In the genomic region with DNA sequence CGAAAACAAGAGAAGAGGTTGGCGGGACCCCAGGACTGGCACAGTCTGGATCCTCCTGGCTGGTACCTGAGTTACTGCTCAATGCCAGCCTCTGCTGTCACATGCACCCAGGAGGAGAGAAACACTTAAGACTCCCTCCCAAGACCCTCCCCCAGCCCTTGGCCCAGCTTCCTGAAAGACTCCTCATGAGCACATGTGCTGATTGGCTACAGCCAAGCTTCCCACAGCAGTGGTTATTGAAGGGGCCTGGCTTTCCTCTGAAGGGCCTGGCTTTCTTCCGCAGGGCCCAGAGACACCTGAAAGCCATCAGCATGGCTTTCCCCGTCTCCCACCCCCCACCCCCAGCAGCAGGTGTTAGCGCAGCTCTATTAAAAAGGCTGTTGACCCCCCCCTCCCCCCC, we compare ENCODE assay signal across 9 mouse cellular contexts. TPM values are rescaled to one million over a fixed set of nuclear protein-coding genes. Genes with fewer than 3 reads are reported as not detected.
DNase-seq lines count a peak whose midpoint lies in the region; ATAC-seq and TF ChIP-seq lines count a peak whose summit lies in the region.
"Had no signal": no experiment of that assay in that cellular context is flagged by ENCODE, and none has a peak within 500 bp of the region (broad histone marks: within the 10 kb centered on the region; RNA-seq: fewer than 3 reads in every experiment).

Gene Tbc1d14 (minus strand): TSS at position 101 of the 400 bp plus-strand sequence.

- no peak within 1 kb of the TSS for H3K4me3 ChIP-seq in lung, postnatal 0 days (ENCODE audit: low read depth, low read length)
- no peak within 1 kb of the TSS for H3K4me3 ChIP-seq in heart, embryonic 12.5 days
- no peak within 1 kb of the TSS for H3K4me3 ChIP-seq in stomach, postnatal 0 days (ENCODE audit: low read depth, low read length)
- H3K4me3 ChIP-seq: erythroblast, embryonic 14.5 days had no signal

- no peak within 1 kb of the TSS for H3K9ac ChIP-seq in lung, postnatal 0 days (replicated peaks; ENCODE audit: low read depth)
- H3K9ac ChIP-seq in heart, embryonic 12.5 days = no peak within 1 kb of the TSS
- H3K9ac ChIP-seq in stomach, postnatal 0 days (ENCODE audit: low read length) = no peak within 1 kb of the TSS

- DNase-seq in lung, postnatal 0 days (ENCODE audit: low spot score) = no peak
- DNase-seq in lung, postnatal 10 days = no peak
- no peak for DNase-seq in left cerebral cortex, postnatal 14 days (ENCODE audit: low spot score in 2 of 2)
- no peak for DNase-seq in stomach, postnatal 0 days (ENCODE audit: low spot score)
- no peak for DNase-seq in thymus, postnatal 36 days
- no peak for DNase-seq in cerebellum, adult 18-20 months

- no peaks in the 10 kb centered on the region for H3K4me1 ChIP-seq in lung, postnatal 0 days (ENCODE audit: insufficient read depth, low read depth, low read length)
- no peaks in the 10 kb centered on the region for H3K4me1 ChIP-seq in heart, embryonic 12.5 days (replicated peaks)
- H3K4me1 ChIP-seq in stomach, postnatal 0 days (replicated peaks; ENCODE audit: control insufficient read depth, insufficient read depth) = no peaks in the 10 kb centered on the region

- H3K4me2 ChIP-seq in lung, postnatal 0 days (replicated peaks; ENCODE audit: low read depth, low read length) = no peak within 1 kb of the TSS
- H3K4me2 ChIP-seq in heart, embryonic 12.5 days = no peak within 1 kb of the TSS
- no peak within 1 kb of the TSS for H3K4me2 ChIP-seq in stomach, postnatal 0 days (replicated peaks; ENCODE audit: low read depth)

- TF ChIP-seq CTCF in lung, postnatal 0 days (IDR thresholded peaks at IDR 0.05) = no peak
- TF ChIP-seq CTCF in stomach, postnatal 0 days (IDR thresholded peaks at IDR 0.05; ENCODE audit: low read depth) = no peak

- WGBS in lung, postnatal 0 days = 75% methylated on average over 5 of the region's 5 CpGs
- WGBS in heart, embryonic 12.5 days = 74% methylated on average over 5 of the region's 5 CpGs
- WGBS in stomach, postnatal 0 days = 76% methylated on average over 5 of the region's 5 CpGs

- H3K36me3 ChIP-seq in lung, postnatal 0 days (ENCODE audit: insufficient read depth, low read length) = no peaks in the 10 kb centered on the region
- no peaks in the 10 kb centered on the region for H3K36me3 ChIP-seq in heart, embryonic 12.5 days
- H3K36me3 ChIP-seq in stomach, postnatal 0 days (ENCODE audit: control insufficient read depth, insufficient read depth, low read length) = no peaks in the 10 kb centered on the region

- intact Hi-C loops in left cerebral cortex, postnatal 14 days (cut with DNase I) = no loop called here

- no peak for TF ChIP-seq EP300 in lung, postnatal 0 days (IDR thresholded peaks at IDR 0.05)
- no peak for TF ChIP-seq EP300 in stomach, postnatal 0 days (optimal IDR thresholded peaks at IDR 0.05)

- no peak within 1 kb of the TSS for H3K27ac ChIP-seq in lung, postnatal 0 days (ENCODE audit: low read length)
- no peak within 1 kb of the TSS for H3K27ac ChIP-seq in heart, embryonic 12.5 days (ENCODE audit: poor library complexity, severe bottlenecking)
- no peak within 1 kb of the TSS for H3K27ac ChIP-seq in stomach, postnatal 0 days (replicated peaks)

- no peaks in the 10 kb centered on the region for H3K27me3 ChIP-seq in lung, postnatal 0 days (replicated peaks; ENCODE audit: insufficient read depth, low read length)
- H3K27me3 ChIP-seq in heart, embryonic 12.5 days (replicated peaks) = no peaks in the 10 kb centered on the region
- H3K27me3 ChIP-seq in stomach, postnatal 0 days (ENCODE audit: control insufficient read depth, insufficient read depth, low read length) = no peaks in the 10 kb centered on the region

- H3K9me3 ChIP-seq in lung, postnatal 0 days (ENCODE audit: low read length) = no peaks in the 10 kb centered on the region
- no peaks in the 10 kb centered on the region for H3K9me3 ChIP-seq in heart, embryonic 12.5 days (replicated peaks)
- no peaks in the 10 kb centered on the region for H3K9me3 ChIP-seq in stomach, postnatal 0 days (ENCODE audit: control insufficient read depth, low read length)

- ATAC-seq in lung, postnatal 0 days = no peak
- no peak for ATAC-seq in common myeloid progenitor, adult 5-6 weeks (replicated peaks; ENCODE audit: low read depth, poor library complexity, severe bottlenecking)
- ATAC-seq in heart, embryonic 12.5 days (ENCODE audit: insufficient number of reproducible peaks, low FRiP score) = no peak
- ATAC-seq in stomach, postnatal 0 days (ENCODE audit: low FRiP score, low TSS enrichment) = no peak

RNA-seq across cellular contexts. Expression of gene Tbc1d14, which starts in this region (rescaled TPM):
- 13.8 and 15.0 TPM in 2 replicates for polyA plus RNA-seq in lung, postnatal 0 days (2015; fragmentation: Nextera tagmentation; extraction: Ambion mirVana)
- 14.1 and 14.8 TPM in 2 replicates for total RNA-seq in common myeloid progenitor, adult 5-6 weeks (2017)
- 20.0 and 22.3 TPM in 2 replicates for polyA plus RNA-seq in heart, embryonic 12.5 days (2016; fragmentation: Nextera tagmentation; extraction: Ambion mirVana)
- total RNA-seq in left cerebral cortex, postnatal 14 days (2021) = 10 to 100 TPM; 77.9 to 82.0 TPM
- polyA plus RNA-seq in stomach, postnatal 0 days (2015; fragmentation: Nextera tagmentation; extraction: Ambion mirVana) = 22.1 and 22.8 TPM in 2 replicates
